Mouse (Mus musculus) left cerebral cortex, postnatal 14 days (tissue): ENCODE measurements at regions not wholly inside any gene's neighbourhood (a gene's known extent, or its start where the extent isn't known, plus 50 kb on each side); places are given as distances from the start of the nearest gene placed in this dataset.

Source experiments
- DNase-seq, 2 experiments: peaks; one replicate each; pipeline ENCODE4 v3.0.0; 2021 to 2022; ENCODE audit warnings: low spot score in 2 of 2, mixed read lengths in 1 of 2
- intact Hi-C: fragments of 180-260 bp; cut with DNase I; formaldehyde crosslinking; loops from one replicate; pipeline ENCODE4 v1.15.1; 2025

- DNase-seq = no peak
- intact Hi-C loops = no loop called here
Observed at GRCm38 (mm10) chr14:24969584-24969983, 482.7 kb downstream of the Rps24 start.

- DNase-seq = no peak
- intact Hi-C loops = no loop called here
Observed at GRCm38 (mm10) chr14:24972357-24972756, 485.4 kb downstream of the Rps24 start.

GRCm38 (mm10) chr14:24973039-24973438, 485.9 kb upstream of the Zmiz1 start:
- no peak for DNase-seq
- intact Hi-C loops = no loop called here

- DNase-seq = no peak
- intact Hi-C loops = no loop called here
Observed at GRCm38 (mm10) chr14:24973591-24973990, 485.4 kb upstream of the Zmiz1 start.

GRCm38 (mm10) chr14:24982489-24982888, 476.5 kb upstream of the Zmiz1 start:
- intact Hi-C loops = no loop called here
- no peak for DNase-seq

- intact Hi-C loops = no loop called here
- DNase-seq = no peak
Observed at GRCm38 (mm10) chr14:24983279-24983678, 475.7 kb upstream of the Zmiz1 start.

- no peak for DNase-seq
- intact Hi-C loops = no loop called here
Observed at GRCm38 (mm10) chr14:24985806-24986359, 473.1 kb upstream of the Zmiz1 start.

GRCm38 (mm10) chr14:24986404-24986803, 472.6 kb upstream of the Zmiz1 start:
- intact Hi-C loops = no loop called here
- DNase-seq = no peak

GRCm38 (mm10) chr14:24993751-24994658, 465.0 kb upstream of the Zmiz1 start:
- intact Hi-C loops = no loop called here
- DNase-seq = peak in 1 of 2 experiments; percentile 63

GRCm38 (mm10) chr14:24995226-24995625, 463.8 kb upstream of the Zmiz1 start:
- intact Hi-C loops = no loop called here
- DNase-seq = peak in 1 of 2 experiments; percentile 33

- intact Hi-C loops = no loop called here
- DNase-seq = no peak
Observed at GRCm38 (mm10) chr14:24997786-24998509, 461.0 kb upstream of the Zmiz1 start.

- DNase-seq = peak in 1 of 2 experiments; percentile 66
- intact Hi-C loops = no loop called here
Observed at GRCm38 (mm10) chr14:24999008-24999572, 459.9 kb upstream of the Zmiz1 start.

- DNase-seq = no peak
- intact Hi-C loops = no loop called here
Observed at GRCm38 (mm10) chr14:25005241-25005946, 453.6 kb upstream of the Zmiz1 start.

- no peak for DNase-seq
- intact Hi-C loops = no loop called here
Observed at GRCm38 (mm10) chr14:25011926-25012325, 447.1 kb upstream of the Zmiz1 start.

GRCm38 (mm10) chr14:25015288-25016238, 443.4 kb upstream of the Zmiz1 start:
- intact Hi-C loops = no loop called here
- DNase-seq = no peak

- intact Hi-C loops = no loop called here
- no peak for DNase-seq
Observed at GRCm38 (mm10) chr14:25017860-25018259, 441.1 kb upstream of the Zmiz1 start.

GRCm38 (mm10) chr14:25019306-25019905, 439.6 kb upstream of the Zmiz1 start:
- DNase-seq = no peak
- intact Hi-C loops = no loop called here
